ENCODE assay signal across 14 mouse cellular contexts in the genomic region with DNA sequence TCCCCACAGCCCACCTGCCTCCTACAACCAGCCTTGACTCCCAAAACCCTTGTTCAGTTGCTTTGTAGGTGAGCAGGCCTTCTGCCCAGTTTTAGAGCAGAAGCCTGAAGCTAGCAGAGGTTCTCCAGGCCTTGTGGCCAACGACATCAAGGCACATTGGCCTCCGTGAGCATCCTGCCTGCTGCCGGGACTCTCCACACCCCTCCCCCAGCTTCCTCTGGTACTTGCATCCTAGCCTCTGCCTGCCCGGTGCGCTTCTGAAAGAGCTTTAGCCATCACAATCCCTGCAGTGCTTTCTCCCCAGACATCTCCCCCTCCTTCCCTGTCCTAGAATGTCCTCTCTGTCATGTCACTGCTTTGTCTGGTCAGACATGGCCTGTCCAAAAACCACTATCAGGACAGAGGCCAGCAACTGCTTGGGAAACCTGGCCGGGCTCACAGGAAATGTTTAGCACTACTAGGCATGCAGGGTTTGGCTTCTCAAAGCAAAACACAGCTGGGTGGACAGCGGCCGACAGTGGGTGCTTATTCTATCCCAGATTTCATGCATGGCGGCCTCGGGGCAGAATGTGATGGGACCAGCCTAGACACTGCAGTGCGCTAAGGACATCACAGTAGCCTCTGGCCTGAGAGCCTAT. TPM values are rescaled to one million over a fixed set of nuclear protein-coding genes. Genes with fewer than 3 reads are reported as not detected.
DNase-seq lines count a peak whose midpoint lies in the region; ATAC-seq and TF ChIP-seq lines count a peak whose summit lies in the region.
"Had no signal": no experiment of that assay in that cellular context is flagged by ENCODE, and none has a peak within 500 bp of the region (broad histone marks: within the 10 kb centered on the region; RNA-seq: fewer than 3 reads in every experiment).

No protein-coding gene starts in this region.

- H3K9ac ChIP-seq in heart, embryonic 12.5 days, result no peak overlapping the region
- no peak overlapping the region for H3K9ac ChIP-seq in neural tube, embryonic 15.5 days (replicated peaks)
- H3K9ac ChIP-seq in midbrain, embryonic 13.5 days (replicated peaks), result no peak overlapping the region
- no peak overlapping the region for H3K9ac ChIP-seq in forebrain, postnatal 0 days
- H3K9ac ChIP-seq: forebrain, embryonic 13.5 days had no signal

- peaks cover 47% of the 10 kb centered on the region for H3K27me3 ChIP-seq in heart, embryonic 12.5 days (replicated peaks)
- H3K27me3 ChIP-seq in neural tube, embryonic 15.5 days (replicated peaks), result no peaks in the 10 kb centered on the region
- no peaks in the 10 kb centered on the region for H3K27me3 ChIP-seq in midbrain, embryonic 13.5 days
- no peaks in the 10 kb centered on the region for H3K27me3 ChIP-seq in forebrain, postnatal 0 days (ENCODE audit: insufficient read depth, low read length)
- H3K27me3 ChIP-seq: CH12.LX; forebrain, embryonic 13.5 days had no signal

- ATAC-seq in heart, embryonic 12.5 days (ENCODE audit: insufficient number of reproducible peaks, low FRiP score), result no peak
- ATAC-seq in neural tube, embryonic 15.5 days (ENCODE audit: low FRiP score), result no peak
- no peak for ATAC-seq in midbrain, embryonic 13.5 days
- ATAC-seq in forebrain, postnatal 0 days, result no peak
- ATAC-seq: forebrain, embryonic 13.5 days had no signal

- H3K9me3 ChIP-seq in heart, embryonic 12.5 days (replicated peaks), result no peaks in the 10 kb centered on the region
- no peaks in the 10 kb centered on the region for H3K9me3 ChIP-seq in neural tube, embryonic 15.5 days (replicated peaks)
- no peaks in the 10 kb centered on the region for H3K9me3 ChIP-seq in midbrain, embryonic 13.5 days
- no peaks in the 10 kb centered on the region for H3K9me3 ChIP-seq in forebrain, postnatal 0 days (ENCODE audit: low read length)
- H3K9me3 ChIP-seq: forebrain, embryonic 13.5 days had no signal

- no peak overlapping the region for H3K27ac ChIP-seq in heart, embryonic 12.5 days (ENCODE audit: poor library complexity, severe bottlenecking)
- H3K27ac ChIP-seq in neural tube, embryonic 15.5 days (replicated peaks), result no peak overlapping the region
- H3K27ac ChIP-seq in midbrain, embryonic 13.5 days, result no peak overlapping the region
- H3K27ac ChIP-seq in forebrain, postnatal 0 days (ENCODE audit: low read depth, low read length), result no peak overlapping the region
- H3K27ac ChIP-seq: forebrain, embryonic 13.5 days; macrophage had no signal

- H3K4me3 ChIP-seq in heart, embryonic 12.5 days, result no peak overlapping the region
- H3K4me3 ChIP-seq in neural tube, embryonic 15.5 days (replicated peaks), result no peak overlapping the region
- H3K4me3 ChIP-seq in midbrain, embryonic 13.5 days (replicated peaks), result no peak overlapping the region
- no peak overlapping the region for H3K4me3 ChIP-seq in forebrain, postnatal 0 days (ENCODE audit: low read depth, low read length)
- H3K4me3 ChIP-seq: forebrain, embryonic 13.5 days had no signal

- no peak overlapping the region for H3K4me2 ChIP-seq in heart, embryonic 12.5 days
- H3K4me2 ChIP-seq in neural tube, embryonic 15.5 days, result no peak overlapping the region
- no peak overlapping the region for H3K4me2 ChIP-seq in midbrain, embryonic 13.5 days (replicated peaks)
- no peak overlapping the region for H3K4me2 ChIP-seq in forebrain, postnatal 0 days (ENCODE audit: low read depth)
- H3K4me2 ChIP-seq: forebrain, embryonic 13.5 days had no signal

- H3K36me3 ChIP-seq in heart, embryonic 12.5 days, result no peaks in the 10 kb centered on the region
- H3K36me3 ChIP-seq in neural tube, embryonic 15.5 days, result no peaks in the 10 kb centered on the region
- no peaks in the 10 kb centered on the region for H3K36me3 ChIP-seq in midbrain, embryonic 13.5 days
- H3K36me3 ChIP-seq in forebrain, postnatal 0 days (ENCODE audit: insufficient read depth), result no peaks in the 10 kb centered on the region

- DNase-seq in heart, adult 18-20 months, result peak; percentile 62 to 75
- peak; percentile 19 for DNase-seq in neural tube, embryonic 10.5 days (ENCODE audit: extremely low spot score, low spot score)
- peak; percentile 59 for DNase-seq in induced T-regulatory cell, adult 2 months (ENCODE audit: low read depth)
- DNase-seq in urinary bladder, postnatal 14 days (ENCODE audit: low spot score), result no peak
- DNase-seq in forebrain, postnatal 0 days, result no peak
- DNase-seq: cerebellum, adult 2 months; kidney, postnatal 25 days; thymus, adult 18-20 months had no signal

- WGBS in heart, embryonic 12.5 days, result 52% methylated on average over 11 of the region's 11 CpGs
- 68% methylated on average over 11 of the region's 11 CpGs for WGBS in neural tube, embryonic 15.5 days
- 64% methylated on average over 11 of the region's 11 CpGs for WGBS in midbrain, embryonic 13.5 days
- WGBS in forebrain, postnatal 0 days, result 71% methylated on average over 11 of the region's 11 CpGs

- no peak for TF ChIP-seq CTCF in forebrain, postnatal 0 days (IDR thresholded peaks at IDR 0.05; ENCODE audit: low read depth)

- peaks cover 10% of the 10 kb centered on the region; the same call in 1 of the 2 replicates for H3K4me1 ChIP-seq in heart, embryonic 12.5 days (replicated peaks)
- H3K4me1 ChIP-seq in neural tube, embryonic 15.5 days, result no peaks in the 10 kb centered on the region
- H3K4me1 ChIP-seq in midbrain, embryonic 13.5 days (replicated peaks), result 0 out of 2 replicates have a peak, but pooled peaks cover 4% of the 10 kb centered on the region
- no peaks in the 10 kb centered on the region for H3K4me1 ChIP-seq in forebrain, postnatal 0 days (ENCODE audit: insufficient read depth)
- H3K4me1 ChIP-seq: forebrain, embryonic 13.5 days had no signal

RNA-seq across cellular contexts. Expression of a gene that starts 24.8 kb away (rescaled TPM):
- total RNA-seq in heart, adult 18-20 months (2021), result 1 to 10 TPM; 1.3 to 3.0 TPM
- polyA plus RNA-seq in heart, embryonic 12.5 days (2016; fragmentation: Nextera tagmentation; extraction: Ambion mirVana), result 0.50 and 0.68 TPM in 2 replicates
- 0.22 and 0.47 TPM in 2 replicates for polyA plus RNA-seq in neural tube, embryonic 15.5 days (2015; fragmentation: Nextera tagmentation; extraction: Ambion mirVana)
- polyA plus RNA-seq in midbrain, embryonic 13.5 days (2015; fragmentation: Nextera tagmentation; extraction: Ambion mirVana), result 0.13 TPM in 1 of 2 replicates, not detected in the other
- total RNA-seq in forebrain, postnatal 0 days (2014; rRNA removed), result 0.76 and 1.2 TPM in 2 replicates
- 0.10 and 0.51 TPM in 2 replicates for polyA plus RNA-seq in forebrain, postnatal 0 days (2015; fragmentation: Nextera tagmentation; extraction: Ambion mirVana)
- polyA plus RNA-seq: forebrain, embryonic 13.5 days had no signal

Comparison
In these comparisons a context has a peak if more than half of its experiments do, and no peak if none do; other contexts are left out.
1. DNase-seq: peak in heart, adult 18-20 months (2 of 2), neural tube, embryonic 10.5 days (single experiment) and induced T-regulatory cell, adult 2 months (single experiment); none in urinary bladder, postnatal 14 days (single experiment) and forebrain, postnatal 0 days (single experiment).